Mouse (Mus musculus) E14TG2a.4 (cell line): ENCODE measurements around the gene Gpsm3.

Source experiments
- CTCF ChIP-seq: conservative IDR thresholded peaks from 2 replicates; pipeline ENCODE4 v1.5.1; 2014; ENCODE audit warnings: low read length
- NANOG ChIP-seq: IDR thresholded peaks from 2 replicates; pipeline ENCODE4 v1.6.1; 2014; ENCODE audit warnings: borderline replicate concordance, low read length, mixed read lengths
- POU5F1 ChIP-seq: IDR thresholded peaks from 2 replicates; pipeline ENCODE4 v1.6.1; 2014; ENCODE audit warnings: low read length, borderline replicate concordance

GRCm38 (mm10) chr17:34627943-34628643, 38.5 kb downstream of the Gpsm3 start, which contains the start of gene Ppt2:
- TF ChIP-seq CTCF (no peak), NANOG (no peak), POU5F1 (no peak)
